Mouse (Mus musculus) kidney, embryonic 15.5 days (tissue): ENCODE data around the gene Arpc1a. TPM values are rescaled to one million over a fixed set of nuclear protein-coding genes. Genes with fewer than 3 reads are reported as not detected.
"Not testable (repeated sequence)": the region's sequence is repeated elsewhere in the genome, so short reads cannot be mapped to it uniquely, and the experiment has no call there.

Experiments used
- ATAC-seq: fragments of 200-750 bp; cut with Nextera tagmentation; replicated peaks from 2 replicates; pipeline ENCODE4 v1.8.0; 2017; ENCODE audit warnings: moderate TSS enrichment; ENCODE audit not compliant: low FRiP score
- H3K27ac ChIP-seq: fragments of 300-500 bp; sonication (generic); 2 replicates; pipeline ENCODE4 v1.5.1; 2015; ENCODE audit warnings: mild to moderate bottlenecking, inconsistent platforms
- H3K27me3 ChIP-seq: fragments of 300-500 bp; sonication (generic); 2 replicates; pipeline ENCODE4 v1.6.1; 2015; ENCODE audit warnings: inconsistent platforms
- H3K36me3 ChIP-seq: fragments of 300-500 bp; sonication (generic); 2 replicates; pipeline ENCODE4 v1.6.1; 2015; ENCODE audit warnings: inconsistent platforms
- H3K4me1 ChIP-seq: fragments of 300-500 bp; sonication (generic); 2 replicates; pipeline ENCODE4 v1.6.1; 2015; ENCODE audit warnings: inconsistent platforms
- H3K4me2 ChIP-seq: fragments of 300-500 bp; sonication (generic); 2 replicates; pipeline ENCODE4 v1.6.1; 2015; ENCODE audit warnings: moderate library complexity, mild to moderate bottlenecking, inconsistent platforms
- H3K4me3 ChIP-seq: fragments of 300-500 bp; sonication (generic); replicated peaks from 2 replicates; pipeline ENCODE4 v1.5.1; 2015; ENCODE audit warnings: mild to moderate bottlenecking, inconsistent platforms
- H3K9ac ChIP-seq: fragments of 300-500 bp; sonication (generic); 2 replicates; pipeline ENCODE4 v1.6.1; 2015; ENCODE audit warnings: mild to moderate bottlenecking, inconsistent platforms
- H3K9me3 ChIP-seq: fragments of 300-500 bp; sonication (generic); replicated peaks from 2 replicates; pipeline ENCODE4 v1.6.1; 2016; ENCODE audit warnings: inconsistent platforms
- WGBS: fragments of 180-500 bp; shearing (Covaris S2); methylation state at CpG from one replicate; pipeline ENCODE4 v1.1.7; 2015; ENCODE audit warnings: mixed read lengths; 5-methylcytosine and 5-hydroxymethylcytosine counted together
- polyA plus RNA-seq: library from polyadenylated mRNA; unstranded; fragments of >200 nt; fragmentation: Nextera tagmentation; extraction: Ambion mirVana; gene quantifications from 2 replicates; pipeline ENCODE4 v1.2.1, GENCODE M21; 2015

The Arpc1a gene
- 138 and 140 TPM in 2 replicates for polyA plus RNA-seq

- Histone ChIP-seq H3K4me2 (peak within 1 kb of the TSS; percentile 78), H3K27ac (peak within 1 kb of the TSS; percentile 79), H3K4me3 (peak within 1 kb of the TSS; percentile 95), H3K4me1 (peaks cover 15% of the 10 kb centered on the region), H3K27me3 (no peaks in the 10 kb centered on the region), H3K9ac (peak within 1 kb of the TSS; percentile 99), H3K9me3 (no peaks in the 10 kb centered on the region), H3K36me3 (peaks cover 19% of the 10 kb centered on the region; the same call in 1 of the 2 replicates)
- peak; percentile 99 for ATAC-seq
- WGBS: 1% methylated on average over 54 of the region's 54 CpGs
Measured at GRCm38 (mm10) chr5:145083632-145084451, at the start of gene Arpc1a, which contains the start of gene Kpna7. Arpc1a (plus strand) TSS chr5:145083830. Kpna7 (minus strand) TSS chr5:145084030.

- 46% methylated on average over 4 of the region's 4 CpGs for WGBS
- no peaks in the 10 kb centered on the region for H3K4me1 ChIP-seq
- H3K4me3 ChIP-seq: no peak overlapping the region
- H3K27ac ChIP-seq: no peak overlapping the region
- H3K36me3 ChIP-seq: no peaks in the 10 kb centered on the region
- no peak for ATAC-seq
- no peaks in the 10 kb centered on the region for H3K27me3 ChIP-seq
- H3K9me3 ChIP-seq: no peaks in the 10 kb centered on the region
- H3K4me2 ChIP-seq: no peak overlapping the region
- no peak overlapping the region for H3K9ac ChIP-seq
Measured at GRCm38 (mm10) chr5:145041628-145042027, 42.0 kb upstream of the Arpc1a start.

- H3K27ac ChIP-seq, H3K4me3 ChIP-seq, ATAC-seq, H3K27me3 ChIP-seq, H3K9me3 ChIP-seq, H3K4me2 ChIP-seq, H3K9ac ChIP-seq, H3K36me3 ChIP-seq, H3K4me1 ChIP-seq: not testable (repeated sequence)
- WGBS: 20% methylated on average over 3 of the region's 3 CpGs
Measured at GRCm38 (mm10) chr5:145042690-145043089, 40.9 kb upstream of the Arpc1a start, which contains the start of gene 1700018F24Rik. 1700018F24Rik (plus strand) TSS chr5:145042990.

DNA sequence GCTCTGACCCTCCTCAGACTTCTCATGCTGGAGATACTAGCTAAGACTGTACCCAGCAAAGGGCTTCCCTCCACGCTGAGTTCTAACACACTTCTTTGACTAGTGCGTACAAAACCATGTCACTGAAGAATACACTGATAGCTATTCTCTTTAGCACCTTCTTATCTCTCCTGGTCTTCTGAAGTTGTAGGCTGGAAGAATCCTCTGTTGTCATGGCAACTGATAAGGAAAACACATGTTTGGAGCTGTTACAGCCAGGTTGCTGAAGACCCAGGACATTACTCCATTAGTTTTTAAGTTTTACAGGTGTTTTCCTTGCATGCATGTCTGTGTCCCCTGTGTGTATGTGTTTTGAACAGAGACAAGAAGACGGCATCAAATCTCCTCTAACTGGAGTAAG is 29.4 kb upstream of the Arpc1a start:
- not testable (repeated sequence) for H3K27ac ChIP-seq, ATAC-seq, H3K4me1 ChIP-seq, H3K4me3 ChIP-seq, H3K36me3 ChIP-seq, H3K9me3 ChIP-seq, H3K4me2 ChIP-seq, H3K27me3 ChIP-seq, H3K9ac ChIP-seq
- 89% methylated on average over 3 of the region's 3 CpGs for WGBS

GRCm38 (mm10) chr5:145057907-145058306 is 25.7 kb upstream of the Arpc1a start:
- no peak for ATAC-seq
- H3K4me2 ChIP-seq: no peak overlapping the region
- H3K27ac ChIP-seq: no peak overlapping the region
- no peak overlapping the region for H3K4me3 ChIP-seq
- no peaks in the 10 kb centered on the region for H3K4me1 ChIP-seq
- no peaks in the 10 kb centered on the region for H3K9me3 ChIP-seq
- H3K27me3 ChIP-seq: no peaks in the 10 kb centered on the region
- no peaks in the 10 kb centered on the region for H3K36me3 ChIP-seq
- H3K9ac ChIP-seq: no peak overlapping the region
- WGBS: 77% methylated on average over 8 of the region's 8 CpGs

GRCm38 (mm10) chr5:145058722-145059121 is 24.9 kb upstream of the Arpc1a start:
- Histone ChIP-seq H3K4me3 (no peak overlapping the region), H3K9ac (no peak overlapping the region), H3K36me3 (no peaks in the 10 kb centered on the region), H3K4me1 (no peaks in the 10 kb centered on the region), H3K27ac (no peak overlapping the region), H3K4me2 (no peak overlapping the region), H3K27me3 (no peaks in the 10 kb centered on the region), H3K9me3 (no peaks in the 10 kb centered on the region)
- ATAC-seq: no peak
- 92% methylated on average over 7 of the region's 7 CpGs for WGBS

- 85% methylated on average over 2 of the region's 2 CpGs for WGBS
Measured at GRCm38 (mm10) chr5:145059524-145059923, 24.1 kb upstream of the Arpc1a start.

DNA sequence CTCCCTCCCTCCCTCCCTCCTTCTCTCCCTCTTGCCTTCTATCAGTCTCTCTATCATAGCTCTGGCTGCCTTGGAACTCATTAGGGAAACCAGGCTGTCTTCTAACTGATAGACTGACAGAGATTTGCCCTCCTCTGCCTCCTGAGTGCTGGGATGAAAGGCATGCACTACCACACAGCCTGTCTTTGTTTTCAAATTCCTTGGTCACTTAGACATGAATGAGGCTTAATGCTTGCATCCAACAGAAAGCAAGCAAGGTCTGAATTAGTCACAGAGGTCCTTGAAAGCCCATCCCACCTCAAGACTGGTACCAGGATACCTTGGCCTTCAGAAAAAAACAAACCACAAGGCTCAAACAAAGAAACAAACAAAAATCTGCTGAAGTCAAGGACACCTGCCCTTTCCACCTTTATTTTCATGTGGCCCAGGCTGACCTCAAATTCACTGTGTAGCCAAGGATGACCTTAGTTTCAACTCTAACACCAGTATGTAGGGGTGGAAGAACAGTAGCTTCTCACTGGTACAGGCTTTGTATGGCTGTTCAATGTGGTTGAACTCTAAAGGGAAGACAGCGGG is 18.8 kb upstream of the Arpc1a start:
- no peak for ATAC-seq

More at GRCm38 (mm10) chr5:145059524-145059923, 24.1 kb upstream of the Arpc1a start:
- Histone ChIP-seq H3K4me1 (no peaks in the 10 kb centered on the region), H3K27ac (no peak overlapping the region), H3K4me2 (no peak overlapping the region), H3K9ac (no peak overlapping the region), H3K9me3 (no peaks in the 10 kb centered on the region), H3K36me3 (no peaks in the 10 kb centered on the region), H3K4me3 (no peak overlapping the region), H3K27me3 (no peaks in the 10 kb centered on the region)
- ATAC-seq: 0 out of 2 replicates have a peak, but pooled peaks have one; percentile 29

DNA sequence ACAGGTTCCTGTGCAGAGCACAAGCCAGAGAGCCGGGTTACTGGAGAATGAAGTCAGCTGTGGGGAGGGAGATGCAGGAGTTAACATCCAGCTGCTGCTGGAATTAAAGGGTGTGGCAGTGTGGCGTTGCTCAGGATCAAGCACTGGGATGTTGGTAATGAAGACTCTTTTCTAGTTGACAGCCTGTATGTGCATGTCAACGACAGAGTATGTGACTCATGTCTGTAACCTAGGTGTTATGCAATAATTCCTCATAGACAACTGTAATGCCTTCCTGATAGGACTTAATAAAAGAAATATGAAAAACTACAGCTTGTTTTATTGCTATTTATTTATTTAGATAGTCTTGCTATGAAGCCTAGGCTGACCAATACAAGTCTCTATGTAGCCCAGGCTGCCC is 14.8 kb upstream of the Arpc1a start:
- H3K9ac ChIP-seq: no peak overlapping the region
- H3K4me2 ChIP-seq: no peak overlapping the region
- H3K9me3 ChIP-seq: no peaks in the 10 kb centered on the region
- 50% methylated on average over 3 of the region's 3 CpGs for WGBS
- no peaks in the 10 kb centered on the region for H3K36me3 ChIP-seq
- no peak for ATAC-seq
- H3K27ac ChIP-seq: no peak overlapping the region
- H3K4me3 ChIP-seq: no peak overlapping the region
- H3K27me3 ChIP-seq: peaks cover 3% of the 10 kb centered on the region; the same call in 1 of the 2 replicates
- no peaks in the 10 kb centered on the region for H3K4me1 ChIP-seq

More for the DNA sequence above, 18.8 kb upstream of the Arpc1a start:
- Histone ChIP-seq H3K9me3 (no peaks in the 10 kb centered on the region), H3K4me2 (no peak overlapping the region), H3K4me1 (no peaks in the 10 kb centered on the region), H3K27me3 (peaks cover 3% of the 10 kb centered on the region; the same call in 1 of the 2 replicates), H3K36me3 (no peaks in the 10 kb centered on the region), H3K4me3 (no peak overlapping the region), H3K9ac (no peak overlapping the region), H3K27ac (no peak overlapping the region)
- 95% methylated on average over 1 of the region's 1 CpGs for WGBS

- WGBS: 0% methylated on average over 5 of the region's 5 CpGs
- ATAC-seq: peak; percentile 40; the same call in 1 of the 2 replicates
Measured at GRCm38 (mm10) chr5:145069707-145070106, 13.9 kb upstream of the Arpc1a start.

GRCm38 (mm10) chr5:145071342-145071741 is 12.3 kb upstream of the Arpc1a start:
- H3K36me3 ChIP-seq: no peaks in the 10 kb centered on the region
- peaks cover 3% of the 10 kb centered on the region; the same call in 1 of the 2 replicates for H3K27me3 ChIP-seq
- no peaks in the 10 kb centered on the region for H3K4me1 ChIP-seq
- no peak overlapping the region for H3K4me3 ChIP-seq
- no peak overlapping the region for H3K9ac ChIP-seq
- H3K4me2 ChIP-seq: no peak overlapping the region
- H3K27ac ChIP-seq: no peak overlapping the region
- 60% methylated on average over 6 of the region's 6 CpGs for WGBS
- H3K9me3 ChIP-seq: no peaks in the 10 kb centered on the region
- no peak for ATAC-seq

More at GRCm38 (mm10) chr5:145069707-145070106, 13.9 kb upstream of the Arpc1a start:
- no peaks in the 10 kb centered on the region for H3K36me3 ChIP-seq
- no peak overlapping the region for H3K27ac ChIP-seq
- peaks cover 3% of the 10 kb centered on the region; the same call in 1 of the 2 replicates for H3K27me3 ChIP-seq
- no peak overlapping the region for H3K4me3 ChIP-seq
- no peaks in the 10 kb centered on the region for H3K4me1 ChIP-seq
- no peaks in the 10 kb centered on the region for H3K9me3 ChIP-seq
- H3K9ac ChIP-seq: no peak overlapping the region
- no peak overlapping the region for H3K4me2 ChIP-seq

DNA sequence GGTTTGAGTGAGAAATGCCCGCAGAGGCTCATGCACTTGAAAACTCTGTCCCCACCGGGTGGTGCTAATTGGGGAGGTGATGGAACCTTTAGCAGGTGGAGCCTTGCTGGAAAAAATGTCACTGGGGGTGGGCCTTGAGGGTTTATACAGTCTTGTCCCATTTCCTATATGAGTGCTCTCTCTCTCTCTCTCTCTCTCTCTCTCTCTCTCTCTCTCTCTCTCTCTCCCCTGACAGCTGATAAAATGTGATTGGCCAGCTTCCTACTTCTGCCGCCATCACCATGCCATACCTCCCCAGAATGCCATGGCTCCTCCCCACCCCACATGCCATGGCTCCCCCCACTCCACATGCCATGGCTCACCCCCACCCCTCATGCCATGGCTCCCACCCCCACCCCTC is 8.5 kb upstream of the Arpc1a start:
- Histone ChIP-seq H3K27me3 (no peaks in the 10 kb centered on the region), H3K27ac (no peak overlapping the region), H3K36me3 (no peaks in the 10 kb centered on the region), H3K4me3 (no peak overlapping the region), H3K4me1 (no peaks in the 10 kb centered on the region), H3K4me2 (no peak overlapping the region), H3K9me3 (no peaks in the 10 kb centered on the region), H3K9ac (no peak overlapping the region)
- WGBS: 60% methylated on average over 3 of the region's 3 CpGs
- no peak for ATAC-seq
